Mouse (Mus musculus): ENCODE data around the gene Srpk3. TPM values are rescaled to one million over a fixed set of nuclear protein-coding genes. Genes with fewer than 3 reads are reported as not detected.

Srpk3 gene
- polyA plus RNA-seq, 1 experiment from 2014 or later = 1.9 TPM

GRCm38 (mm10) chrX:73824185-73825151 lies 50.3 kb downstream of the Srpk3 start, which contains the start of gene Pdzd4:
Pdzd4 (minus strand) TSS chrX:73824969.
- Histone ChIP-seq H3K4me2 (ENCODE audit: low read length) (peak within 1 kb of the TSS; percentile 65), H3K4me1 (ENCODE audit: control insufficient read depth, insufficient read depth, low read depth, low read length) (0 out of 2 replicates have a peak, but pooled peaks cover 3% of the 10 kb centered on the region), H3K4me3 (ENCODE audit: low read length) (peak within 1 kb of the TSS; percentile 66), H3K9ac (ENCODE audit: low read depth, low read length) (peak within 1 kb of the TSS; percentile 85), H3K27me3 (replicated peaks; ENCODE audit: control insufficient read depth, insufficient read depth, low read length) (no peaks in the 10 kb centered on the region), H3K36me3 (ENCODE audit: control insufficient read depth, insufficient read depth, low read length) (no peaks in the 10 kb centered on the region), H3K9me3 (ENCODE audit: control insufficient read depth, low read length) (no peaks in the 10 kb centered on the region), H3K27ac (ENCODE audit: low read depth, low read length) (peak within 1 kb of the TSS; percentile 93)
- ATAC-seq = peak; percentile 92
- 15% methylated on average over 59 of the region's 84 CpGs for WGBS

Other genes starting within 250 kb of the Srpk3 start
- 0.67 and 0.84 TPM in 2 replicates for gene Dusp9, start 135.0 kb upstream of the Srpk3 start, polyA plus RNA-seq (2015; fragmentation: Nextera tagmentation; extraction: Ambion mirVana)
- gene Pnck, start 114.3 kb upstream of the Srpk3 start, polyA plus RNA-seq (2015; fragmentation: Nextera tagmentation; extraction: Ambion mirVana) = 176 and 194 TPM in 2 replicates
- 6.0 and 7.1 TPM in 2 replicates for gene Slc6a8, start 101.3 kb upstream of the Srpk3 start, polyA plus RNA-seq (2015; fragmentation: Nextera tagmentation; extraction: Ambion mirVana)
- gene Bcap31, start 58.2 kb upstream of the Srpk3 start, polyA plus RNA-seq (2015; fragmentation: Nextera tagmentation; extraction: Ambion mirVana) = 144 and 154 TPM in 2 replicates
- gene Abcd1, start 57.8 kb upstream of the Srpk3 start, polyA plus RNA-seq (2015; fragmentation: Nextera tagmentation; extraction: Ambion mirVana) = 13.1 and 13.2 TPM in 2 replicates
- 0.90 and 1.2 TPM in 2 replicates for gene Plxnb3, start 17.3 kb upstream of the Srpk3 start, polyA plus RNA-seq (2015; fragmentation: Nextera tagmentation; extraction: Ambion mirVana)
- 275 and 285 TPM in 2 replicates for gene Idh3g, start 12.5 kb downstream of the Srpk3 start, polyA plus RNA-seq (2015; fragmentation: Nextera tagmentation; extraction: Ambion mirVana)
- gene Ssr4, start 12.6 kb downstream of the Srpk3 start, polyA plus RNA-seq (2015; fragmentation: Nextera tagmentation; extraction: Ambion mirVana) = 145 and 162 TPM in 2 replicates
- gene Pdzd4, start 50.6 kb downstream of the Srpk3 start, polyA plus RNA-seq (2015; fragmentation: Nextera tagmentation; extraction: Ambion mirVana) = 3.1 and 4.0 TPM in 2 replicates
- gene Avpr2, start 117.7 kb downstream of the Srpk3 start, polyA plus RNA-seq (2015; fragmentation: Nextera tagmentation; extraction: Ambion mirVana) = 0.11 and 0.20 TPM in 2 replicates
- gene L1cam, start 121.7 kb downstream of the Srpk3 start, polyA plus RNA-seq (2015; fragmentation: Nextera tagmentation; extraction: Ambion mirVana) = 109 and 139 TPM in 2 replicates
- gene Arhgap4, start 147.5 kb downstream of the Srpk3 start, polyA plus RNA-seq (2015; fragmentation: Nextera tagmentation; extraction: Ambion mirVana) = 2.7 TPM in 2 replicates
- gene Naa10, start 147.5 kb downstream of the Srpk3 start, polyA plus RNA-seq (2015; fragmentation: Nextera tagmentation; extraction: Ambion mirVana) = 89.5 and 92.9 TPM in 2 replicates
- 15.2 and 16.8 TPM in 2 replicates for gene Renbp, start 156.4 kb downstream of the Srpk3 start, polyA plus RNA-seq (2015; fragmentation: Nextera tagmentation; extraction: Ambion mirVana)
- 38.1 and 44.2 TPM in 2 replicates for gene Hcfc1, start 192.0 kb downstream of the Srpk3 start, polyA plus RNA-seq (2015; fragmentation: Nextera tagmentation; extraction: Ambion mirVana)
- 38.4 and 48.5 TPM in 2 replicates for gene Irak1, start 249.5 kb downstream of the Srpk3 start, polyA plus RNA-seq (2015; fragmentation: Nextera tagmentation; extraction: Ambion mirVana)

Data from hindbrain, embryonic 16.5 days (tissue).